Mouse (Mus musculus): Measurements from ENCODE around the gene Tmem253.

The Tmem253 gene

GRCm38 (mm10) chr14:52008321-52009203 is 6.9 kb upstream of the Tmem253 start:
- DNase-seq: peak; percentile 91 to 96

GRCm38 (mm10) chr14:52009361-52009760 is 6.1 kb upstream of the Tmem253 start:
- no peak for DNase-seq

- no peak for DNase-seq
Observed at GRCm38 (mm10) chr14:52009841-52010240, 5.6 kb upstream of the Tmem253 start.

- peak; percentile 87 for DNase-seq
Observed at GRCm38 (mm10) chr14:52010446-52011111, 4.9 kb upstream of the Tmem253 start.

- no peak for DNase-seq
Observed at GRCm38 (mm10) chr14:52011683-52012082, 3.8 kb upstream of the Tmem253 start.

GRCm38 (mm10) chr14:52012085-52012484 is 3.4 kb upstream of the Tmem253 start:
- DNase-seq: no peak

GRCm38 (mm10) chr14:52012553-52012952 is 2.9 kb upstream of the Tmem253 start:
- no peak for DNase-seq

- DNase-seq: no peak
Observed at GRCm38 (mm10) chr14:52013021-52013610, 2.3 kb upstream of the Tmem253 start.

- DNase-seq: peak in 1 of 2 experiments; percentile 57
Observed at GRCm38 (mm10) chr14:52013771-52014219, 1.7 kb upstream of the Tmem253 start.

GRCm38 (mm10) chr14:52014271-52014760 is 1.1 kb upstream of the Tmem253 start:
- no peak for DNase-seq

- peak; percentile 58 to 74 for DNase-seq
Observed at GRCm38 (mm10) chr14:52014761-52015311, 622 bp upstream of the Tmem253 start.

GRCm38 (mm10) chr14:52016625-52017405 is 1.4 kb downstream of the Tmem253 start:
- peak; percentile 53 to 60 for DNase-seq

GRCm38 (mm10) chr14:52017662-52018061 is 2.2 kb downstream of the Tmem253 start:
- no peak for DNase-seq

- no peak for DNase-seq
Observed at GRCm38 (mm10) chr14:52018248-52019050, 3.0 kb downstream of the Tmem253 start.

GRCm38 (mm10) chr14:52019051-52019589 is 3.7 kb downstream of the Tmem253 start:
- no peak for DNase-seq

GRCm38 (mm10) chr14:52019590-52020340 is 4.3 kb downstream of the Tmem253 start:
- peak; percentile 98 for DNase-seq

- DNase-seq: peak; percentile 86 to 90
Observed at GRCm38 (mm10) chr14:52020486-52021137, 5.2 kb downstream of the Tmem253 start, which contains the start of gene Zfp219. Gene Zfp219, minus strand, starts transcription at chr14:52020733.

GRCm38 (mm10) chr14:52021138-52021529 is 5.7 kb downstream of the Tmem253 start:
- no peak for DNase-seq

- DNase-seq: no peak
Observed at GRCm38 (mm10) chr14:52021568-52022212, 6.2 kb downstream of the Tmem253 start.

Measured in kidney, postnatal 36 days (tissue).